Mouse (Mus musculus) cerebellum, postnatal 4 days (tissue): Measurements from ENCODE around the gene 4930583I09Rik.

Experiments used
- DNase-seq, 2 experiments: peaks; one replicate each; pipeline ENCODE4 v3.0.0; 2022; ENCODE audit warnings: low spot score in 2 of 2, mixed read lengths in 1 of 2

The 4930583I09Rik gene

GRCm38 (mm10) chr17:64802168-64802955, 33.5 kb downstream of the 4930583I09Rik start:
- no peak for DNase-seq

- no peak for DNase-seq
These were observed 43.2 kb downstream of the 4930583I09Rik start for GRCm38 (mm10) chr17:64792623-64793022.

- no peak for DNase-seq
These were observed 43.8 kb downstream of the 4930583I09Rik start for GRCm38 (mm10) chr17:64792076-64792475.

- DNase-seq = no peak
These were observed 46.7 kb downstream of the 4930583I09Rik start for GRCm38 (mm10) chr17:64789175-64789574.

GRCm38 (mm10) chr17:64788301-64788700, 47.6 kb downstream of the 4930583I09Rik start:
- no peak for DNase-seq

DNA sequence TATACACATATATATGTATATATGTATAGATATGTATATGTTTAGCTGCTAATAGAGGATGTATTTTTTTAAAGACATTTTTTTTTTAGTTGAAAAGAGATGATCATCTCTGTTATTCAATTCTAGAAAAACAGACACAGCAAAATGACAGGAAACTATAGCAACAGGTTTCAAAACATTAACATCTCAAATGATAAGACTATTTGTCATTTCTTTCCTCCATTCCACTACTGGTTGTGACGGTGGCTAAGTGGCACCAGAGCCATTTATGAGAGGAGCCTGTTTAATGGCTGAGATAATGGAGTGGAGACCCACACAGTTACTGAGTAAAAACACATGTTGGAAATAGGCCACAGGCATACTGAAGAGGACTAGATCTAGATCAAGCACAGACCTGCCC, 49.9 kb downstream of the 4930583I09Rik start:
- DNase-seq = no peak
